Mouse (Mus musculus) kidney, postnatal 14 days (tissue): ENCODE measurements around the gene Mpzl2.
"Not testable (repeated sequence)": the region's sequence is repeated elsewhere in the genome, so short reads cannot be mapped to it uniquely, and the experiment has no call there.

Experiments
- DNase-seq: peaks from one replicate; pipeline ENCODE4 v3.0.0; 2022; ENCODE audit warnings: mixed read lengths

The Mpzl2 gene

GRCm38 (mm10) chr9:45037803-45038202 lies 1.8 kb upstream of the Mpzl2 start:
- not testable (repeated sequence) for DNase-seq

GRCm38 (mm10) chr9:45040066-45040845 lies 657 bp downstream of the Mpzl2 start:
- DNase-seq, result peak; percentile 52

GRCm38 (mm10) chr9:45041131-45041838 lies 1.7 kb downstream of the Mpzl2 start:
- peak; percentile 84 for DNase-seq

GRCm38 (mm10) chr9:45042056-45042720 lies 2.6 kb downstream of the Mpzl2 start:
- DNase-seq, result peak; percentile 88

GRCm38 (mm10) chr9:45042947-45043346 lies 3.3 kb downstream of the Mpzl2 start:
- peak; percentile 58 for DNase-seq

GRCm38 (mm10) chr9:45046973-45047372 lies 7.4 kb downstream of the Mpzl2 start:
- DNase-seq, result no peak

- peak; percentile 44 for DNase-seq
These were observed 8.9 kb downstream of the Mpzl2 start for GRCm38 (mm10) chr9:45048511-45048910.

- no peak for DNase-seq
These were observed 10.1 kb downstream of the Mpzl2 start for GRCm38 (mm10) chr9:45049731-45050130.

- no peak for DNase-seq
These were observed 10.7 kb downstream of the Mpzl2 start for GRCm38 (mm10) chr9:45050301-45050700.

- peak; percentile 90 for DNase-seq
These were observed 15.6 kb downstream of the Mpzl2 start, which contains the start of gene Mpzl3 for GRCm38 (mm10) chr9:45055082-45055713. Mpzl3 (plus strand) TSS chr9:45055186.

GRCm38 (mm10) chr9:45058304-45058940 lies 18.8 kb downstream of the Mpzl2 start:
- no peak for DNase-seq

GRCm38 (mm10) chr9:45060151-45060550 lies 20.6 kb downstream of the Mpzl2 start:
- no peak for DNase-seq

GRCm38 (mm10) chr9:45062677-45063076 lies 23.1 kb downstream of the Mpzl2 start:
- no peak for DNase-seq

- no peak for DNase-seq
These were observed 24.8 kb downstream of the Mpzl2 start for GRCm38 (mm10) chr9:45064421-45064820.

- DNase-seq, result no peak
These were observed 27.1 kb downstream of the Mpzl2 start for GRCm38 (mm10) chr9:45066735-45067134.

- DNase-seq, result no peak
These were observed 32.2 kb downstream of the Mpzl2 start for GRCm38 (mm10) chr9:45071800-45072199.

- no peak for DNase-seq
These were observed 38.3 kb downstream of the Mpzl2 start for GRCm38 (mm10) chr9:45077859-45078258.

GRCm38 (mm10) chr9:45079011-45079410 lies 39.4 kb downstream of the Mpzl2 start, which contains the start of gene Jaml:
Jaml (plus strand) TSS chr9:45079183.
- DNase-seq, result no peak

- no peak for DNase-seq
These were observed 43.5 kb downstream of the Mpzl2 start for GRCm38 (mm10) chr9:45083132-45083531.

GRCm38 (mm10) chr9:45084556-45084955 lies 45.0 kb downstream of the Mpzl2 start:
- DNase-seq, result no peak

- no peak for DNase-seq
These were observed 46.4 kb downstream of the Mpzl2 start for GRCm38 (mm10) chr9:45085741-45086690.
